Mouse (Mus musculus) forebrain, embryonic 13.5 days (tissue): ENCODE results near the gene Pemt. TPM values are rescaled to one million over a fixed set of nuclear protein-coding genes. Genes with fewer than 3 reads are reported as not detected.

Experiments used
- ATAC-seq: fragments of 200-750 bp; cut with Nextera tagmentation; 2 replicates; pipeline ENCODE4 v1.8.0; 2017
- H3K27ac ChIP-seq: fragments of 300-500 bp; sonication (generic); 2 replicates; pipeline ENCODE4 v1.5.1; 2015; ENCODE audit warnings: inconsistent platforms, mild to moderate bottlenecking, moderate library complexity
- H3K27me3 ChIP-seq: fragments of 300-500 bp; sonication (generic); 2 replicates; pipeline ENCODE4 v1.6.1; 2015; ENCODE audit warnings: mild to moderate bottlenecking, inconsistent platforms
- H3K36me3 ChIP-seq: fragments of 300-500 bp; sonication (generic); 2 replicates; pipeline ENCODE4 v1.6.1; 2015; ENCODE audit warnings: mild to moderate bottlenecking, inconsistent platforms; ENCODE audit not compliant: poor library complexity, severe bottlenecking
- H3K4me1 ChIP-seq: fragments of 300-500 bp; sonication (generic); 2 replicates; pipeline ENCODE4 v1.6.1; 2015; ENCODE audit warnings: inconsistent platforms
- H3K4me2 ChIP-seq: fragments of 300-500 bp; sonication (generic); 2 replicates; pipeline ENCODE4 v1.6.1; 2015; ENCODE audit warnings: inconsistent platforms, mild to moderate bottlenecking, moderate library complexity
- H3K4me3 ChIP-seq: fragments of 300-500 bp; sonication (generic); 2 replicates; pipeline ENCODE4 v1.5.1; 2015; ENCODE audit warnings: mild to moderate bottlenecking, inconsistent platforms
- H3K9ac ChIP-seq: fragments of 300-500 bp; sonication (generic); 2 replicates; pipeline ENCODE4 v1.6.1; 2015; ENCODE audit warnings: mild to moderate bottlenecking, inconsistent platforms
- H3K9me3 ChIP-seq: fragments of 300-500 bp; sonication (generic); replicated peaks from 2 replicates; pipeline ENCODE4 v1.6.1; 2016; ENCODE audit warnings: inconsistent platforms
- WGBS: fragments of 180-500 bp; shearing (Covaris S2); methylation state at CpG from one replicate; pipeline ENCODE4 v1.1.7; 2015; 5-methylcytosine and 5-hydroxymethylcytosine counted together
- polyA plus RNA-seq: library from polyadenylated mRNA; unstranded; fragments of >200 nt; fragmentation: Nextera tagmentation; extraction: Ambion mirVana; gene quantifications from 2 replicates; pipeline ENCODE4 v1.2.1, GENCODE M21; 2015

Pemt gene
- polyA plus RNA-seq, 1 experiment from 2014 or later = 7.0 TPM

DNA sequence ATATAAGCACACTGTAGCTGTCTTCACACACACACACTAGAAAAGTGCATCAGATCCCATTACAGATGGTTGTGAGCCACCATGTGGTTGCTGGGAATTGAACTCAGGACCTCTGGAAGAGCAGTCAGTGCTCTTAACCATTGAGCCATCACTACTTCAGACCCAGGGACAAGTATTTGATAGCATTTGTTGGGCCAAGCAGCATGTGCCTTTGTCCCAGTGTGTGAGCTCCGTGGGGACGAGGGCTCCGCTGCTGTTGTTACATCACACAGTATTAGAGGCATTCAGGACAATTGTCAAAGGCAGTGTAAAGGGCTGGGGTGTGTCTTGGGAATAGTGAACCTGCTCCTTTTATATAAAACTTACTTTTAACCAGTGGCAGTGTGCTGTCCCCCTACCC lies 109.3 kb downstream of the Pemt start:
- no peak for ATAC-seq
- Histone ChIP-seq H3K4me3 (no peak overlapping the region), H3K4me1 (peaks cover 4% of the 10 kb centered on the region; the same call in 1 of the 2 replicates), H3K27me3 (no peaks in the 10 kb centered on the region), H3K27ac (no peak overlapping the region), H3K4me2 (no peak overlapping the region), H3K36me3 (no peaks in the 10 kb centered on the region), H3K9ac (no peak overlapping the region), H3K9me3 (no peaks in the 10 kb centered on the region; the same call in 1 of the 2 replicates)
- 71% methylated on average over 3 of the region's 3 CpGs for WGBS

DNA sequence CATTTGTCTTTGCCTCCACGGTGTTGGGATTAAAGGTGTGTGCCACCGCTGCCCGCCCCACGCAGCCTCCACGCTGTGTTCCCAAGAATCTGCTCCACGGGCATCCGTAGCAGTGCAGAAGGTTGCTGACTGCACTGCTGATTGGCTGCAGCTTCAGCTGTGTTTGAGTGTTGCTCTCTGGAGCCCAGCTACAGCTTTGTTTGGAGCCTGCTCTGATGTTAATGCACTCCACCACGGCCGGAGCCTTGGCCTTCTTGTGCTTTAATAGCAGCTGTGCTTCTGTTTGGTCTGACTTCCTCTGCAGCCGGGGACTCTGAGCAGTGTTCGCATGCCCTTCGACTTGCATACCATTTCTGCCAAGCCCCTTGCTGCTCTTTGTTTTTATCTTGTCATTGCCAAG lies 112.3 kb downstream of the Pemt start:
- Histone ChIP-seq H3K36me3 (no peaks in the 10 kb centered on the region), H3K9ac (no peak overlapping the region; the same call in 1 of the 2 replicates), H3K4me1 (peaks cover 4% of the 10 kb centered on the region; the same call in 1 of the 2 replicates), H3K27ac (no peak overlapping the region), H3K4me2 (no peak overlapping the region), H3K4me3 (no peak overlapping the region), H3K27me3 (0 out of 2 replicates have a peak, but pooled peaks cover 3% of the 10 kb centered on the region), H3K9me3 (no peaks in the 10 kb centered on the region)
- no peak for ATAC-seq
- 43% methylated on average over 12 of the region's 12 CpGs for WGBS

DNA sequence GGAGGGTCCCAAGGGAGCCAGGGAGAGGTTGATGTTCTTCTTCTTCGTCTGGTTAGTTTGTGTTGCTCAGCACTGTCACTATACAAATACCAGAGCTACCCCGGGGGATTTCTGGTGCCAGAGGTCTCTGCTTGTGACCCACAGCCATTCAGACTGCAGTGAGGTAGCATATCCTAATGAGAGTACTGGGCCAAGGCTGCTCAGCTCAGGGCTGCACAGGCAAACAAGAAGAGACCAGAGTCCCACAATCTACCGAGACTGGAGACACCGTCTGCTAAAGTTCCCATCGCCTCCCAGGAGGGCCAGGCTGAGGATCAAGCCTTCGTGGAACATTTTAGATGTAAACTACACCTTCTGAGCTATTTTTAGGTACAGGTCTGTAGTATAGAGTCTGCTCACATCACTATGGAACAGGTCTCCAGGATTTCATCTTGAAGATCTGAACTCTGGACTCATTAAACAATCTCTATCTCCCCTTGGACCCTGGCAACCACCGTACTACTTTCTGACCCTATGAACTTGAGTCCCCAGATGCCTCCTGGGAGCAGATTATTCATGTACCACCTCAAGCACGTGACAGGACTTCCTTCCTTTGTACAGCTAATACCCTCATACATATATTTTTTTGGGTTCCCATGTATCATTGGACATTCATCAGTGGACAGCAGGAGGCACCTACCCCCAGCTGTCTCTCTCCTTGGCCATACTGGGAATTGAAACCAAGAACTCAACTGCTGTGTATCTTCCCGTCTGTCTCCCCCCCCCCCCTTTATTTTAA lies 113.5 kb downstream of the Pemt start:
- WGBS = 74% methylated on average over 9 of the region's 9 CpGs

DNA sequence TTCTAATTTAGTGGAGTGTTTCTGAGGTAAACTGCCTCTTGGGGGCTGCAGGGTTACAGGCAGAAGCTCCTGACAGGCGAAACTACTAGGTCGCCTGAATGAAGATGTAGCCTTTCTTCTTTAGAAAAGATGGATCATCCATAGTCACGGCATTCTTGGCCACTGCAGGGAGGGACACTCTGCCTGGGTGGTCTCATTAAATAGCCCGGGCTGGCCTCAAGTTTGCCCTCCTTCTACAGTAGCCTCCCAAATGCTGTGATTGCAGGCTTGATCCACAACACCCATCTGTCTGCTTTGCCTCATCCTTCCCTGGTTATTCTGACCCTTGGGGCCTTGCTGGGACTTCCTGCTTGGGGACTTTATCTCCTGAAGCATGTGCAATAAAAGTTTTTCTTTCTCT lies 116.3 kb downstream of the Pemt start:
- Histone ChIP-seq H3K27ac (no peak overlapping the region), H3K9ac (no peak overlapping the region), H3K4me3 (no peak overlapping the region), H3K27me3 (0 out of 2 replicates have a peak, but pooled peaks cover 3% of the 10 kb centered on the region), H3K36me3 (no peaks in the 10 kb centered on the region), H3K4me2 (no peak overlapping the region), H3K9me3 (no peaks in the 10 kb centered on the region), H3K4me1 (peaks cover 4% of the 10 kb centered on the region; the same call in 1 of the 2 replicates)
- WGBS = 41% methylated on average over 4 of the region's 4 CpGs
- ATAC-seq = no peak

More for the DNA sequence above, 113.5 kb downstream of the Pemt start:
- H3K4me3 ChIP-seq = no peak overlapping the region
- no peak overlapping the region for H3K27ac ChIP-seq
- H3K9ac ChIP-seq = no peak overlapping the region
- H3K36me3 ChIP-seq = no peaks in the 10 kb centered on the region
- H3K27me3 ChIP-seq = 0 out of 2 replicates have a peak, but pooled peaks cover 3% of the 10 kb centered on the region
- H3K4me2 ChIP-seq = no peak overlapping the region
- H3K4me1 ChIP-seq = peaks cover 4% of the 10 kb centered on the region; the same call in 1 of the 2 replicates
- no peaks in the 10 kb centered on the region for H3K9me3 ChIP-seq
- no peak for ATAC-seq

DNA sequence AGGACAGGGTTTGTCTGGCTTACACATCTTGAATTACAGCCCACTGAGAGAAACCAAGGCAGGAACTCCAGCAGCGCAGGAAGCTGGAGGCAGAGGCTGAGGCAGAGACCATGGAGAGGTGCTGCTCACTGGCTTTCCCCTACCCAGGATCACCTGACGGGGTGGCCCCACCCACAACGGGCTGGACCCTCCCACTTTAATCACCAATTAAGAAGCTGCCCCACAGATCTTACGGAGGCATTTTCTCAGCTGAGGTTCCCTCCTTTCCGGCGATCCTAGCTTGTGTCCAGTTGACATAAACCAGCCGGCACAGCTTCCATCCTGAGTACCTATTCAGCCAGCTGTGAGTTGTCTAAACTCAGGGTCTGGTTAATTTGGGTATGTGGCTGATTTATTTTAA lies 125.0 kb downstream of the Pemt start:
- 14% methylated on average over 7 of the region's 7 CpGs for WGBS
- H3K9ac ChIP-seq = no peak overlapping the region

More for the DNA sequence above, 125.0 kb downstream of the Pemt start:
- Histone ChIP-seq H3K4me3 (no peak overlapping the region), H3K9me3 (no peaks in the 10 kb centered on the region), H3K4me1 (no peaks in the 10 kb centered on the region), H3K4me2 (no peak overlapping the region), H3K27me3 (no peaks in the 10 kb centered on the region), H3K27ac (no peak overlapping the region), H3K36me3 (no peaks in the 10 kb centered on the region)
- no peak for ATAC-seq

Other genes with a start within 250 kb of the Pemt start
- gene Flcn, start 236.5 kb downstream of the Pemt start, polyA plus RNA-seq = 32.2 and 39.6 TPM in 2 replicates
- gene Nt5m, start 207.0 kb downstream of the Pemt start, polyA plus RNA-seq = 46.6 and 51.2 TPM in 2 replicates
- 233 and 246 TPM in 2 replicates for gene Cops3, start 206.7 kb downstream of the Pemt start, polyA plus RNA-seq
- 41.9 and 44.7 TPM in 2 replicates for gene Med9, start 98.3 kb downstream of the Pemt start, polyA plus RNA-seq
- gene Rasd1, start 81.5 kb downstream of the Pemt start, polyA plus RNA-seq = 0.53 and 0.63 TPM in 2 replicates
- gene Rai1, start 58.5 kb upstream of the Pemt start, polyA plus RNA-seq = 26.9 and 31.5 TPM in 2 replicates
- 52.1 and 56.7 TPM in 2 replicates for gene Srebf1, start 176.1 kb upstream of the Pemt start, polyA plus RNA-seq